Mouse (Mus musculus): ENCODE measurements at regions not wholly inside any gene's neighbourhood (a gene's known extent, or its start where the extent isn't known, plus 50 kb on each side); places are given as distances from the start of the nearest gene placed in this dataset.
"Not testable (repeated sequence)": the region's sequence is repeated elsewhere in the genome, so short reads cannot be mapped to it uniquely, and the experiment has no call there.

DNA sequence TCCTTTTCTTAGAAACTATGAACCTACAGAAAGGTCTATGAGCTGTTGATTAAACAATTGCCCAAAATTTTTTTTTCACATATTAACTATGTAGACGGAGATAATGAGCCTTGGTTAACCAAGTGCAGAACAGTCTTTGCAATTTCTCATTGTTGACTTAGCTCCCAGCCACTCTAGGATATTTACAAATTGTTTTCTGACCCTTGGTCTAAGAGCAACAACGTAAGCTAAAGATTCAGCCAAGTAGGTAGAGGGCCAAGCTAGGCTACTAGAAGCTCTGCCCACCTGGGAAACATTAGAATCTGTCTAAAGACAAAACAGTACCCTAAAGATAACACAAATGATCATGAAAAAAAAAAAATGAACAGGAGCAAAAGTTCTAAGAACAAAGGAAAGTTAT is 67.5 kb upstream of the Map9 start:
- no peak for DNase-seq (ENCODE audit: low spot score in 2 of 2)

DNA sequence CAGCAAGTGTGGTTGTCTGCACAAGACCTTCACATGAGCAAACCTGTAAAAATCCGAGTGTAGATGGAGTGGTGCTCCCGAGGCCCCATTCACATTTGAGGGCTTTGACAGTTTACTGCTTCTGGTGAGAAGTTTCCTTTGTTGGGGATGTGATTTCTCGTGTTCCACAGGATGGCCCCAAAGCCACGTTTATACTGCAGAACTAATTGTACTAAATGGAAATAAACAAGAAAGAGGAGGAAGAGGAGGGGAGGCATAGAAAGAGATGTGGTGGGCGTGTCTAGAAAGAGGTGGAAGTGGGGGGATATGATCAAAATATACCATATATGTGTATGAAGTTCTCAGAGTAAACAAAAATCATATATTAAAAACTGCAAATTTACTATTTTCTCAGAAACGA is 68.8 kb upstream of the Map9 start:
- no peak for DNase-seq (ENCODE audit: low spot score in 2 of 2)

DNA sequence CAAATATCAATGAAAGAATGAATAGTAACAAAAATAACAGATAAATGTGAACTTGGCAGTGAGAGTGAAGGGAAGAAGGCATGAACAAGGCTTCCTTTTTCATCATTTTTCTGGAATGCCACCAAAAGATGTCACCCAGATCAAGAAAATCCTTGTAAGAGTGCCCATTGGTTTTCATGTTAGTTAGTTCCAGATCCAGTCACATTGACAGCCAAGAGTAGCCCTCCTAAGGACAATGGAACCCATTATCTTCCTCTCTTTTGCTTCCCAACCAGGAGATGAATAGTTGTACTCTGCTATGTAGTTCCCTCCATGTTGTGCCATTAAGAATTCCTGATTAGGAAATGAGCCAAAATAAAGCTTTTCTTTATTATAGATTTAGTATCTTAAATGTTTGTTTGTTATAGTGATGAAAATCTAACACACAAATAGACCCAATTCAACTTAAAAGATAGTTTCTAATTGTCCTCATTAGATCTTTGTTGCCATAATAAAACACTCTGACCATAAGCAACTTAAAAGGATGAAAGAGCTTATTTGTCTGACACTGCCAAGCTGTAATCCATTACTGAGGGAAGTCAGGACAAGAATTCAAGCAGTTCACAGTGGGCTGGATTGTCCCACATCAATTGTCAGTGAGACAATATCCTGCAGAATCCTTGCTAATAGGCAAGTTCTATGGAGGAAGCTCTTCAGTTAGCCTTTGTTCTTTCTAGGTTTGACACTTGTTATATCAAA is 80.7 kb upstream of the Map9 start:
- no peak for DNase-seq (ENCODE audit: low spot score in 2 of 2)

DNA sequence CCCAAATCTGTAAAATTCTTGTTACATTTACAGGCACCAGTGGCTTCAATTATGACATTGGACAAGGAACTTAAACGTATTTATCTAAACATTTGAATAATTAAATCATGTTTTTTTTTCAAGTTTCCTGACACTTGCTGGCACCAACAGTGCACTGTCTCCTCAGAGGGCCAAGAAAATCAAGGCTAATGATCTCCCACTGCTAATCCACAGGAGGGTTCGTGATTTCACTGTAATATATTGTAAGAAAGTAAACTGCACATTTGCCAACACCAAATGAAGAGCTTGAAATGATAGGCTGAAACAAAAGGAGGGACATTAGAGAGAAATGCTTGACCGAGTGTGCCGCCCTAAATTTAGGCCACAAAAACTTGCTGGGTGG is 82.0 kb upstream of the Map9 start:
- DNase-seq (ENCODE audit: low spot score in 2 of 2) = no peak

DNA sequence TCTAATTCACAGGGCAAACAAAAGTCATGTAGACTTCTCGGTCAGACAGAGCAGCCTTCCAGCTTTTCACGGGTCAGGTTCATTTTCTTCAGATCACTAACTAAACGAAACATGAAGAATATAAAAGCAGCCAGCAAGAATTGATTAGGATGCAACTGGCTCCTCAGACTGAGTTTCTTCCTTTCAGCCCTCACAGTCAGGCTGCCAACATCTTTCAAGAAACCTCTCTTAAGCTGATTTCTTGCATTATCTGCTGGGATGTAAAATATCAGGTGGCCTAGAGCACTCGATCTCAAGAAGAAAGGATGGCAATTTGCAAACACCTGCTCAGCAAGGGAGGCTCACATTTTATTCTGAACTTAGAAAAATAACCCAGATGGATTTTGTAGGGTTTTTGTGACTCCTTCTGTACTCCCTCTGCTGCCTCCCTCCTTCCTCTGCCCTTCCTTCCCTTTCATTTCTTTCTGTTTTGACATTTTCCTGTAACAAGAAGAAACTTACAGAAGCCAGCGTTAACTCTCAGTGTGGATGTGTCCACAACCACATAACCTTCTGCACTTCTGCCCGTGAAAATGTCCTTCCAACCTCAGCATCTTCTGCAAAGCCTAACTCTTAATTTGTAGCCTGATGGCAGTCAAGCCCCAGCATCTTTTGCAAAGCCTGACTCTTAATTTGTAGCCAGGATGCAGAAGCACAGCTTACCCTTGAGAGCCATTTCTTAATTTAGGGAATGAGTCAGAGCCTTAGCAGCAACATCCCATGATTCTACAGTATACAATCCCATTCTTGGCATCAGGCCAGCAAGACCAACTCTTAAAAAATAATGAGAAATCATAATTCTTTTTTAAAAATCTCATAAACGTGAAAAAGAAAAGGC is 82.7 kb upstream of the Map9 start:
- peak; percentile 67 to 75 for DNase-seq (ENCODE audit: low spot score in 2 of 2)

DNA sequence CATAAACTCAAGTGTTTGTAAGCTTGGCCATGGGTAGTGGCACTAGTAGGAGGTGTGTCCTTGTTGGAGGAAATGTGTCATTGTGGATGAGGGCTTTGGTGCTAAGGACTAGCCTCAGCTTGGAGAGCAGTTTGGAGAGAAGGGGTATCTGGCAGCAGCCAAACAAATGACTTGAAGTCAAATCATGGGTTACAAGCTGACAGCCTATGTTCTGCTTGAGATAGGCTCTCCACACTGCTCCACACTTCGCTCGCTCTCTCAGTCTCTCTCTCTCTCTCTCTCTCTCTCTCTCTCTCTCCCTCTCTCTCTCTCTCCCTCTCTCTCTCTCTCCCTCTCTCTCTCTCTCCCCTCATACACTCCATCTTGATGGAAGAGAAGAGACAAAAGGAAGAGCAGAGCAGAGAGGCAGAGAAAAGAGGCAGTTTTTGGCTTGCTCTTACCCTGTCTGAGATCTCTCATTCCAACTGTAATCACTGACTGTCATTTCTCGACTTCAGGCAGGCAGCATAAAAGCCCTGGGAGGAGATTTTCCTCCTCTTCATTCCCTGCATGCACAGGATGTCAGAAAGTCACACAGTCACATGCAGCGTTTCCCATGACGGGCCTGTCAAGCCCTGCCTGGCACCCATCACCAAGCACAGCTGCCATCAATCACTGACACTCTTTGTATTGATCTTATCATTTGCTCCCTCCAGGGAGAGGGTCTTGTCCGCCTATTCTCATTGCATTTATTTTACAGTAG is 83.5 kb upstream of the Map9 start:
- peak in 1 of 2 experiments; percentile 16 for DNase-seq (ENCODE audit: low spot score in 2 of 2)

DNA sequence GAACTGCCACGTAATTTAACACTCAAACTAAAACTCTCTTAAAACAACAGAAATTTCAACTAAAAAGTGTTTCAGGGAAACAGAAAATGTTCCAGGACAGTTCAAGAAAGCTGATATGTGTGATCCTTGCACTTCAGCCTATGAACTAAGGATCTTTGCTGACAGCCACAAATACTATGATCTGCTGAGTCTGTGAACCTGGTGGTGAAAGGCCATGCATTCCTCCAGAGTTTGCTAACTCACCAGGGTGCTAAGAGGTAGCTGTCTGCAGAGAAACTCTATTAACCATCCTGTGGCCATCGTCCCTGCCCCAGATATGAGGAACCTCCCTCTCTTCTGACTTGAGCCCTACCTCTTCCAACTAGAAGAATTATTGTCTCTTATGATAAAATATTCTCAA is 84.3 kb upstream of the Map9 start:
- not testable (repeated sequence) for DNase-seq (ENCODE audit: low spot score in 2 of 2)

DNA sequence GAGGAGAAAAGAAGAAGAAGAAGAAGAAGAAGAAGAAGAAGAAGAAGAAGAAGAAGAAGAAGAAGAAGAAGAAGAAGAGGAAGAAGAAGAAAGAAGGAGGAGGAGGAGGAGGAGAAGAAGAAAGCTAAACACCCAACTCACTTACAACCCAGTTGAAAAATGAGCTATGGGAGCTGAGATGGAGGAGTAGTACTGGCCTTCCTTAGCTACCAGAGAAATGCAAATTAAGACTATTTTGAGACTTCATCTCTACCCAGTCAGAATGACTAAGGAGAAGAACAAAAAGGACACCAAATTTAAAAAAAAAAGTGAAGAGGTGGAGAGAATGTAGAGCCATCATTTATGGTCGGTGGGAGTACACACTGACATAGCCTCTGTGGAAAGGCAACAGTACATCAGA is 85.9 kb upstream of the Map9 start:
- DNase-seq (ENCODE audit: low spot score in 2 of 2) = no peak

DNA sequence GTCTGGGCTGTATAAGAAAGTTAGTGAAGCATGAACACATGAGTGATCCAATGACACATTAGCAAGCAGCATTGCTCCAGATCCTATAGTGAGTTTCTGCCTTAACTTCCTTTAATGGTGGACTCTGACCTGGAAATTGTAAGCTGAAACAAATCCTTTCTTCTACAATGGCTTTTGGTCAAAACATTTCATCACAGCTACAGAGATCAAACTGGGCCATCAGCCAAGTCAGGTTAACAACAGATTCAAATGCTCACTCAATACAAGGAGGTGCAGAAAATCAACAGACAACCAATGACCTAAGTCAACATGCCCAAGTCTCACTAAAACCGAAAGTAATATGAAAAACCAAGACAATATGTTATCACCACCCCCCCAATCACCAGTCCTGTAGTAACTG is 91.9 kb upstream of the Map9 start:
- DNase-seq (ENCODE audit: low spot score in 2 of 2) = no peak

DNA sequence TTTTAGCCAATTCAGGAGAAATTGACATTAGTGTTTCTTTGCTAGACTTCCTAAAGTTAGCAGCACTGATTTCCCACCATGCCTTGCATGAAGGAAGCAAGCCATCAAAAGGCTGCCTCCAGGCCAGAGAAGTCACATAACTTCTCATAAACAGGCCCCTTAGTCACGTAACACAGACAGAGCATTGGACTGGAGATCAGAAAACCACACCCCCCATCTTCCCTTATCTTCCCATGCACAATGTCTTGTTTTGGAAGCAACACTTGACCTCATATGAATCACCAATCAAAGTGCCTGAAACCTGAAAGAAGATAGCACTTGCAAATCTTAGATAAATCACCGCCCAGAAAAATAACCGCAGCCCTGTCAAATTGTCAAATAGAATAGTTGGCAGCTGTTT is 95.9 kb upstream of the Map9 start:
- DNase-seq (ENCODE audit: low spot score in 2 of 2) = no peak

DNA sequence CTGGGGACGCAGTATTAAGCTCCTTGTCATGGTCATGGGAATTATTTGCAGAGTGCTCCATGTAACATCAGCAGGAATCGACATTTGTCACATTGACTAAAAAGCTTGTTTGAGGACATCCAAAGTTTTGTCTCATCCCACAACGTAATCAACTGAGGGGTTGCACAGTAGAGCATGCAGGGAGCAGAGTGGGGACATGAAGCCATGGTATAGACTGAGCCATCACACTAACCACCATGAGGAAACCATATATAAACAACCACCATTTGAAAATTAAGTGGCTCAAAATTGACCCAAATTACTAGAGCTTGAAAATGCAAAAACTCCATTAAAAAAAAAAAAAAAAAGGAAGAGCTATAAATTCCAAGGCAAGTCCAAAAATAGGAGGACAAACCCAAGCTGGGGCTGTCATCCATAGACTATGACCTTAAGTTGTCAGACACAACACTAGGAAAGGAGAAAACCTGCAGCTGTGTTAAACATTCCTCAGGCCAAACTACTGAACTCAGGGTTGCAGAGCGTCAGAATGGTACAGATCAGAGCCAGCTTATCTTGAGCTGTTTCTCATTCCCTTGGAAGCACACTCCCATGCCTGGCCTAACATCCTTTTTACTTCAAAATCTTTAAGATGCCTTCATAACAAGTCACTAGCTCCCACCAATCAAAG is 97.7 kb upstream of the Map9 start:
- no peak for DNase-seq (ENCODE audit: low spot score in 2 of 2)

DNA sequence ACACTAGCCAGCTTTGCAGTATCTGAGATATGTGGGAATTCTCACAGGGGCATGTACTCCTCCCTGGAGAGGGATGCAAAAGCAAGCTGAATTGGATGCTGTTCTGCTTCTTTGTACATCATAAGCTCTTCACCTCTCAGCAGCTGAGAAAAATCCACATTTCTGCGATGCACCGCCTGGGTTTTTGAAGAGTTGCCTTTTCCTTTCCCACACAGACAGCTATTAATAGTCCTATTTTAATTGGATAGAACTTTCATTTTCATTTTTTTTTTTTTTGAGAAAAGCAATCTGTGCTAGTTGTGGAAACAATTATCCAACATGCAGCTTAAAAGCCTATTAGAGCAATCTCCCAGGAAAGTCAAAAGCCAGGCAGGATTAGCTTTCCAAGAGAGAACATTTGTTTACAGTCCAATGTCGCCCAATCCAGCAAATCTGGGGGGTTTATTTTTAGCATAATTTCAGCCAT is 105.2 kb upstream of the Gucy1a1 start:
- DNase-seq (ENCODE audit: low spot score in 2 of 2) = peak; percentile 63 to 76

DNA sequence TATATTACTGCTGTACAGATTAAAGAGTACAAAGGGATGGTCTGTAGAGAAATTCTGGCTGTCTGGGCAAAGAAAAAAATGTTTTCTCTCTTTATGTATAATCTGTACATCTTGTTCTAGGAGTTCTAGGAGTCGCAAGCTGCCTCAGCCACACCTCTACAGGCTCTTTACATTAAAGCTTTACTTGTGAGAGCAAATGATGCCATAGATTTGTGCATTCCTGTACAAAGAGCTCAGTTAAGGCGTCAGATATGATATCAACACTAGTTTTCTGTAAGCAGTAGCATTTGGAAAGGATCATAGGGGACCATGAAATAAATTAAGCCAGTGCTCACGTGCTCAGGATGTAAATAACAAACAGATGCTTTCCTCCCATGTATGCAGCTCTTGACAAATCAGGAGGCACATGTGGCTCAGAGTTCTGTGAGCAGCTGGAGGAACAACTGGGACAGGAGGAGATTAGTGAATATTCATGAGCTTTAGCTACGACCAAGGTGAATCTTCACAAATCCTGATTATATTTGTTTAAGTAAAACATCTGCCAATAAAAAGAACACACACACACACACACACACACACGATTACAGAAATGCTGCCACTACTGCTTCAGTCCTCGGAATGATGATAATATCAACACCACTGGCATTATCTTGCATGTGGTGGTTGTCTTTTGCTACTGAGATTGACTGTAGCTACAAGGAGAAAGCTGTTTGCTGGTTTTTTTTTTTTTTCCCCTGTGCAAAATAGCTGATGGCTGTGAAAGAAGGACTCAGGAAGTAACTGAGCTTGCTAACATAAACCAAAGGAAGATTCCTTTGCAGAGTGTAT is 104.6 kb upstream of the Gucy1a1 start:
- no peak for DNase-seq (ENCODE audit: low spot score in 2 of 2)

DNA sequence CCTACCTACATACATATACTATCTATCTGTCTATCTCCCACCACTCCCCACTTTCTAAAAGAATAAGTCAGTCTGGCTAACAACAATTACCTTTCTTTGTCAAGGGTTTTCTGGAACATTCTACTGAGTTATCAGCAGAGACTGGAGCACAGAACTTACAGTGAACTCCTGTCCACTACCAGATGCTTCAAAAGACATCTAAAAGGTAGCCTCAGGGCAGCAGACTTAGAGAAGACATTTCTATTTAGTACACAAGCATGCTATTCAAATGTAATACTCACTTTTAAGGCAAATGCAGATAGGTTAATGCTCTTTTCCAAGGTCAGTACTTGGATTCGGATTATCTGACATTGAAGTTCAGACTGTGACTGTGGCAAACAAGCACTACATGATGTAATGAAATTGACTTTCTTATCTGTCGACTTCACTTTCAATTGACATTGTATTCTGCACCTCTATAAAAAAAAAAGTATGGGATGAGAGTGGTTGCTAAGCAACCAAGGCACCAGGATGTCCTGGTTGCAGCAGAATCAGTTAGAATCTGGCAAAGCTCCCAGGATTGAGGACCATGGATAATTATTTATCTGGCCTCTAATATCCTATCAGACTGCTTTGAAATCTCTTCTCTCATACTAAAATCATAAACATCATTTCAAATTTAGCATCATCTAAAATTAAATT is 90.9 kb upstream of the Gucy1a1 start:
- no peak for DNase-seq (ENCODE audit: low spot score in 2 of 2)

DNA sequence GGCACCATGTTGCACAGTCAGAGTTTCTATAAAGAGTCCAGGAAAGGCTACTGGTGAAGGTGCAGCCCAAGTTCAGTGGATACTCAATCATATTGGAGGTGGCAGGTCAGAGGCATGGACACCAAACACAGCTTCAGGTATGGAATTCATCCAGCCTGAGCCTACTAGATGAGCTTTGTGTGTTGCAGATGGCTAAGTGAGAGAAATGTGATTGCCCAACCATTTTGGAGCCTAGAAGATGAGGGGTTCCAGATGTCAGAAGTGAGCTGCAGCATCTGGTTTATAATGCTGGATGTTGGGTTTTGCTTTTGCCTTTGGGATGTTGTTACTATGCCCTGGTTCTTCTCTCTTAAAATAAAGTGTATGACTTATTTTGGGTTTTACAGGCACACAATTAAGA is 88.7 kb upstream of the Gucy1a1 start:
- DNase-seq (ENCODE audit: low spot score in 2 of 2) = no peak

DNA sequence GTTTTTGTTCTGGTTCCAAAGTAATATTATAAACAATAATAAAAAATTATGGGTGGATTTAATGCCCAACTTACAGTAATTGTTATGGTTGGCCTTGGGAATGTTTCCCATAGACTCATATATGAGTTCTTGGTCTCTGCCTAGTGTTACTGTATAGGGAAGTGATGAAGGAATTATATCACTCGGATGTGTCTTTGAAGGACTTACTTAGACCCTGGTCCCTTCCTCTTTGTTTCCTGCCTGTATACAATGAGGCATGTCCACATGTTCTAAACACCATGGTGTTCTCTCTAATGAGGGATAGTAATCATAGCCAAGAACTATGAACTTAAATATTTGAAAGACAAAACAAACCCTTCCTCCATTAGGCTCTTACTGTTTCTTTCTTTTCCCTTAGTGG is 77.8 kb upstream of the Gucy1a1 start:
- DNase-seq (ENCODE audit: low spot score in 2 of 2) = no peak

DNA sequence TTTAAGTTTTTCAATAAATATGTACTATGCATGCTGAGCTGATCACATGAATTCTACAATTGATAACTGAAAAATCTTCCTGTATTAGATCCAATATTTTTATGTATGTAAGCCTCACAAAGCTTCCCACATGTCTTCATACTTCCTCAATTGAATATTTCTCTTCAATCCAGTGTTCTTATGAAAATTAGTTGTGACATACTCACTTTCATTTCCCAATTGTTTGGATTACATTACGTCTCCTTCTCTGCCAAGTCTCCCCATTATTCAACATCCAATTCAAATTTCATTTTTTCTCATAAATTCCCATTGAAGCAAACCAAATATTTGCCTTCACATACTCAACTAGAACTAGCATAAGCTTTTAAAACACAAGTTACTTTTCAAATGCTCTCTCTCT is 76.3 kb upstream of the Gucy1a1 start:
- DNase-seq (ENCODE audit: low spot score in 2 of 2) = no peak

DNA sequence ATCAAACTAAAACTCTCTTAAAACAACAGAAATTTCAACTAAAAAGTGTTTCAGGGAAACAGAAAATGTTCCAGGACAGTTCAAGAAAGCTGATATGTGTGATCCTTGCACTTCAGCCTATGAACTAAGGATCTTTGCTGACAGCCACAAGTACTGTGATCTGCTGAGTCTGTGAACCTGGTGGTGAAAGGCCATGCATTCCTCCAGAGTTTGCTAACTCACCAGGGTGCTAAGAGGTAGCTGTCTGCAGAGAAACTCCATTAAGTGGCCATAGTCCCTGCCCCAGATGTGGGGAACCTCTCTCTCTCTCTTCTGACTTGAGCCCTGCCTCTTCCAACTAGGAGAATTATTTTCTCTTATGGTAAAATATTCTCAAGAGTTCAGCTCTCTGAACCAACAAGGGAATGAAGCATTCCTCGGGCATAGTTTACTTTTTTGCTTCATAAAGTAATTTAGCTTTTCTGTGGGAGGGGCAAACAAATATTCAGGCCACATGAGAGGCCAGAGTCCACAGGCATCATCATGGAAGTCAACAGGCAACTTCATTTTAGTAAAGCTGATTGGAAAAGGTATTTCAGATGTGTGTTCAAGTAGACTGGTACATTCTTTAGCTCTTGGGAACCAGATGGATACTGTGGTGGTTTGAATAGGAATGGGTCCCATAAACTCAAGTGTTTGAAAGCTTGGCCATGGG is 73.8 kb upstream of the Gucy1a1 start:
- DNase-seq (ENCODE audit: low spot score in 2 of 2) = not testable (repeated sequence)

DNA sequence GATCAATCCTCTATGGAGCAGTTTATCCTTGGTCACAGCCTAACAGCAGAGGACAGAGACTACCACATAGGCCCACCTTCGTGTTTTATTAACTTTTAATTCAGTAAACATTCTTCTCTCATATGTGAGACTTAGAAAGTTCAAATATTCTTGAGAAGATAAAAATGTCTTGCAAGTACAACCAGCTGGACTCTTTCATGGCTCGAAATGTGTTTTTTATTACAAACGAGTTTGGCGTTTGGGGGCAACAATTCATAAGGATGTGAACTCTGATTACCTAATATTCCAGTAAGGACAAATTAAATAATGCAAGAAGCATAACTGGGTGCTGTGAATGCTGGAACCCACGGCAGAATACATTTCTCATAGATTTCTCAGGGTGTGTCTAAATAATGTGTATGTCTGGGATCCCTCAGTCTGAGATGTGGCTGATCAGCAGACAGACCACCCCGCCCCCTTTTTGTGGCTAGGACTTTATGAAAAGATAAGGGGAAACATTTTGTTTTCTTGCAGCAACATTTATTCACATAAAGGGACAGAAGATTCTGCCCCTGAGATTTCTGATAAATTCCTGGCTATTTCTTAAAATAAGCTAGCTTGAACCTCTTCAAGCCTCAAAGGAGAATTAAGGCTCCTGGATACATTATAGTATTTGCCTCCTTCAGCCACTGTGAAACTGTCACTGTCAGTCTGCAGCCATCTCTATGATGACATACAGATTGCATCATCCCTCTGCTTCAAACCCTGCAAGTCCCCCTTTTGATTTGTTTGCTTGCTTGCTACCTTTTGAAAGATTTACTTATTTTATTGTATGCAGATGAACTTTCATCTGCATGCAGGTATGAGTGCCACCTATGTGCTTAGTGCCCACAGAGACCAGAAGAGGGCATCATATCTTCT is 69.2 kb upstream of the Gucy1a1 start:
- DNase-seq (ENCODE audit: low spot score in 2 of 2) = no peak

Data from left cerebral cortex, adult 9 months (tissue).